In genomic region chr8:45236164-45236912, GRCm38 (mm10) we compare ENCODE assay signal across 7 mouse cellular contexts. TPM values are rescaled to one million over a fixed set of nuclear protein-coding genes. Genes with fewer than 3 reads are reported as not detected.
DNase-seq lines count a peak whose midpoint lies in the region; ATAC-seq and TF ChIP-seq lines count a peak whose summit lies in the region.

No protein-coding gene starts in this region.

- no peak overlapping the region for H3K4me3 ChIP-seq in cerebellum, adult 2 months (replicated peaks; ENCODE audit: insufficient read depth, low read depth, low read length)
- no peak overlapping the region for H3K4me3 ChIP-seq in midbrain, embryonic 11.5 days (ENCODE audit: low read depth, low read length)
- no peak overlapping the region for H3K4me3 ChIP-seq in stomach, postnatal 0 days (ENCODE audit: low read depth, low read length)

- no peaks in the 10 kb centered on the region for H3K27me3 ChIP-seq in cerebellum, adult 2 months (ENCODE audit: control insufficient read depth, insufficient read depth, low read length)
- H3K27me3 ChIP-seq in midbrain, embryonic 11.5 days (ENCODE audit: control insufficient read depth, insufficient read depth, low read length) = no peaks in the 10 kb centered on the region
- no peaks in the 10 kb centered on the region for H3K27me3 ChIP-seq in stomach, postnatal 0 days (ENCODE audit: control insufficient read depth, insufficient read depth, low read length)

- peak; percentile 72 for ATAC-seq in midbrain, embryonic 11.5 days (ENCODE audit: low FRiP score)
- peak; percentile 63 for ATAC-seq in stomach, postnatal 0 days (ENCODE audit: low FRiP score, low TSS enrichment)

- TF ChIP-seq CTCF in cerebellum, adult 2 months (IDR thresholded peaks at IDR 0.05; ENCODE audit: borderline replicate concordance, insufficient read depth, low read depth, low read length) = peak; percentile 48
- TF ChIP-seq CTCF in stomach, postnatal 0 days (IDR thresholded peaks at IDR 0.05; ENCODE audit: low read depth) = peak; percentile 85

- no peak for TF ChIP-seq EP300 in stomach, postnatal 0 days (optimal IDR thresholded peaks at IDR 0.05)

- intact Hi-C loops in left cerebral cortex, postnatal 14 days (cut with DNase I) = loop anchor here (1.0 to 5.0 kb wide), 2 partner anchors 168 to 299 kb away; partner anchors contain the start of gene Fat1

- peak; percentile 66 for DNase-seq in WW6 (ENCODE audit: low read depth, low spot score)
- peak; percentile 15 to 31 for DNase-seq in cerebellum, adult 2 months
- peak; percentile 73 for DNase-seq in forelimb bud, embryonic 11.5 days (ENCODE audit: low read depth, low spot score)
- DNase-seq in hindlimb bud, embryonic 11.5 days (ENCODE audit: extremely low spot score, low read depth, low spot score) = peak; percentile 39
- DNase-seq in left cerebral cortex, postnatal 14 days (ENCODE audit: low spot score in 2 of 2) = peak; percentile 36 to 73
- DNase-seq in midbrain, embryonic 11.5 days (ENCODE audit: low spot score, missing footprints) = peak; percentile 96
- DNase-seq in stomach, postnatal 0 days (ENCODE audit: low spot score) = peak; percentile 62

- 16% methylated on average over 14 of the region's 14 CpGs for WGBS in cerebellum, adult 2 months
- 23% methylated on average over 14 of the region's 14 CpGs for WGBS in midbrain, embryonic 11.5 days
- 19% methylated on average over 14 of the region's 14 CpGs for WGBS in stomach, postnatal 0 days

- H3K4me2 ChIP-seq in midbrain, embryonic 11.5 days = peak overlapping the region; percentile 25; the same call in 1 of the 2 replicates
- H3K4me2 ChIP-seq in stomach, postnatal 0 days (replicated peaks; ENCODE audit: low read depth) = peak overlapping the region; percentile 27

- no peaks in the 10 kb centered on the region for H3K9me3 ChIP-seq in midbrain, embryonic 11.5 days (ENCODE audit: control insufficient read depth, low read length)
- no peaks in the 10 kb centered on the region for H3K9me3 ChIP-seq in stomach, postnatal 0 days (ENCODE audit: control insufficient read depth, low read length)

- no peak for TF ChIP-seq POLR2A in cerebellum, adult 2 months (IDR thresholded peaks at IDR 0.05; ENCODE audit: borderline replicate concordance, insufficient read depth, low read length)

- no peaks in the 10 kb centered on the region for H3K4me1 ChIP-seq in cerebellum, adult 2 months (ENCODE audit: control insufficient read depth, insufficient read depth, low read length)
- H3K4me1 ChIP-seq in midbrain, embryonic 11.5 days (ENCODE audit: control insufficient read depth, insufficient read depth, low read length) = peaks cover 3% of the 10 kb centered on the region; the same call in 1 of the 2 replicates
- no peaks in the 10 kb centered on the region for H3K4me1 ChIP-seq in stomach, postnatal 0 days (replicated peaks; ENCODE audit: control insufficient read depth, insufficient read depth)

- no peaks in the 10 kb centered on the region for H3K36me3 ChIP-seq in midbrain, embryonic 11.5 days (ENCODE audit: control insufficient read depth, insufficient read depth, low read length)
- H3K36me3 ChIP-seq in stomach, postnatal 0 days (ENCODE audit: control insufficient read depth, insufficient read depth, low read length) = no peaks in the 10 kb centered on the region

- H3K9ac ChIP-seq in midbrain, embryonic 11.5 days (ENCODE audit: low read length) = no peak overlapping the region
- no peak overlapping the region for H3K9ac ChIP-seq in stomach, postnatal 0 days (ENCODE audit: low read length)

- H3K27ac ChIP-seq in cerebellum, adult 2 months (ENCODE audit: insufficient read depth, low read length) = no peak overlapping the region
- no peak overlapping the region for H3K27ac ChIP-seq in midbrain, embryonic 11.5 days (ENCODE audit: low read depth, low read length)
- H3K27ac ChIP-seq in stomach, postnatal 0 days (replicated peaks) = no peak overlapping the region

RNA-seq across cellular contexts. Expression of gene F11, which starts 25.5 kb away (rescaled TPM):
- not detected in 2 replicates for polyA plus RNA-seq in cerebellum, adult 2 months (2012; rRNA removed)
- not detected for total RNA-seq in left cerebral cortex, postnatal 14 days (2021)
- not detected in 2 replicates for polyA plus RNA-seq in midbrain, embryonic 11.5 days (2014; fragmentation: Nextera tagmentation; extraction: Ambion mirVana)
- polyA plus RNA-seq in stomach, postnatal 0 days (2015; fragmentation: Nextera tagmentation; extraction: Ambion mirVana) = 0.05 TPM in 2 replicates

RNA-seq across cellular contexts. Expression of gene Klkb1, which starts 58.3 kb away (rescaled TPM):
- 0.03 and 0.08 TPM in 2 replicates for polyA plus RNA-seq in cerebellum, adult 2 months (2012; rRNA removed)
- not detected for total RNA-seq in left cerebral cortex, postnatal 14 days (2021)
- polyA plus RNA-seq in midbrain, embryonic 11.5 days (2014; fragmentation: Nextera tagmentation; extraction: Ambion mirVana) = 0.03 TPM in 1 of 2 replicates, not detected in the other
- 0.02 and 0.13 TPM in 2 replicates for polyA plus RNA-seq in stomach, postnatal 0 days (2015; fragmentation: Nextera tagmentation; extraction: Ambion mirVana)

Comparison
In these comparisons a context has a peak if more than half of its experiments do, and no peak if none do; other contexts are left out.
1. DNase-seq: peak in every context shown above with its lines; median percentile 96 in midbrain, embryonic 11.5 days; 73 in forelimb bud, embryonic 11.5 days; 66 in WW6; 62 in stomach, postnatal 0 days; 54 in left cerebral cortex, postnatal 14 days; 39 in hindlimb bud, embryonic 11.5 days; 23 in cerebellum, adult 2 months.